Mouse (Mus musculus) left cerebral cortex, adult 8-10 months (tissue): ENCODE results near the gene Rab11fip2. TPM values are rescaled to one million over a fixed set of nuclear protein-coding genes. Genes with fewer than 3 reads are reported as not detected.

ENCODE experiments used
- DNase-seq, 2 experiments: peaks; one replicate each; pipeline ENCODE4 v3.0.0; 2022; ENCODE audit warnings: low spot score in 2 of 2
- total RNA-seq, 4 experiments: library from RNA; stranded (reverse); gene quantifications; 2 replicates each; pipeline ENCODE4 v1.2.4; 2022

Gene Rab11fip2
- total RNA-seq, 4 experiments from 2014 or later: 64.0 to 78.2 (median 73.3) TPM

- DNase-seq: no peak
Measured at GRCm38 (mm10) chr19:59860799-59861198, 82.7 kb downstream of the Rab11fip2 start.

- DNase-seq: no peak
Measured at GRCm38 (mm10) chr19:59853061-59853460, 90.4 kb downstream of the Rab11fip2 start.
